8 mouse cellular contexts compared by ENCODE assay signal in the genomic region with DNA sequence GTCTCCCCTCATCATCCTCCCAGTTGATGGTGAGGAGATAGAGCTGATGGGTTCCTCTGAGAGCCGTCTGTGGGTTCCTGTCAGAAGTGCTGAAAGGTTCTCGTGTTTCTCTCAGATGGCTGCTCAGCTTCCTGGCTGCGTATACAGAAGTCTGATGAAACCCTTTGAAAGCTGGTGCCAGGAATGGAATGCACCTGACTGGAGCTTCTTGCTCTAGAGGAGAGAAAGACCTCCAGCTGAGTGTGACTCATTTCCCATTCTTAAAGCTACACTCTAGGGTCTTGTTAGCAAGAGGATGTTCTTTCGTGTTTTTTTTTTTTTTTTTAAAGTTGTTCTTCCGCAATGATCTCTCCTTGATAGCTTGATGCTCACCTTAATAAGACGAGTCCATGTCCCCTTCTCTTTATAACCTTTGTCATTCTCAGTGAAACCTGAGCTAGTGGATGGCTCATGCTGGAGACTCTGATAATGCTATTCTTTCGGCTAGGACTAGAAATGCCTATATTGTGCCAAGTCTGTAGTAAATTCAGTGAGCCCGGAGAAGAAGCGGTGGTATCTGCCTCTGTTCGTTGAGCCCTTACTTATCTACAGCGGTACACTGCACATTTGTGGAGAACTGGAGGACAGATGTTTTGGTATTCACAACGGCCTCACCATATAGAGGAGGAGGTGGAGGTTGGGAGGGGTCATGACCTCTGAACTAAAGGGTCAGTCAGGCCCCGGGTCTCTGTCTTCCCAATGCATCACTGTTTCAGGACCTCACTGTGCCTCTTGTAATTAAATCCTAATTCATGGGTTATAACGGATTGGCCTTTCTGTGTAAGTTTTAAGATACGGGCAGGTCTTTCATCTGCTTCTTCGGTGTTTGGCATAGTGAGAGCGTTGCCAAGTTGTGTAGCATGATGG. TPM values are rescaled to one million over a fixed set of nuclear protein-coding genes. Genes with fewer than 3 reads are reported as not detected.
DNase-seq lines count a peak whose midpoint lies in the region; ATAC-seq and TF ChIP-seq lines count a peak whose summit lies in the region.

No protein-coding gene starts in this region.

- TF ChIP-seq EP300 in lung, postnatal 0 days (IDR thresholded peaks at IDR 0.05), result no peak
- no peak for TF ChIP-seq EP300 in stomach, postnatal 0 days (optimal IDR thresholded peaks at IDR 0.05)

- 0 out of 2 replicates have a peak overlapping the region, but pooled peaks have one; percentile 20 for H3K27ac ChIP-seq in lung, postnatal 0 days (ENCODE audit: low read length)
- H3K27ac ChIP-seq in stomach, postnatal 0 days (replicated peaks), result no peak overlapping the region

- DNase-seq in lung, postnatal 0 days (ENCODE audit: low spot score), result peak; percentile 45
- DNase-seq in lung, adult 2 months, result no peak
- DNase-seq in fibroblast of lung, adult 2 months (ENCODE audit: low read depth), result peak; percentile 46
- DNase-seq in kidney, postnatal 14 days, result peak; percentile 63
- no peak for DNase-seq in stomach, postnatal 0 days (ENCODE audit: low spot score)
- no peak for DNase-seq in left cerebral cortex, postnatal 10 days (ENCODE audit: extremely low spot score in 1 of 2, low spot score in 2 of 2)
- DNase-seq in gastrocnemius, adult 8-10 months (ENCODE audit: low spot score in 2 of 2), result no peak
- DNase-seq in heart, adult 8-10 months (ENCODE audit: low spot score), result no peak

- no peak for ATAC-seq in lung, postnatal 0 days
- ATAC-seq in stomach, postnatal 0 days (ENCODE audit: low FRiP score, low TSS enrichment), result no peak

- H3K9me3 ChIP-seq in lung, postnatal 0 days (ENCODE audit: low read length), result 0 out of 2 replicates have a peak, but pooled peaks cover 5% of the 10 kb centered on the region
- no peaks in the 10 kb centered on the region for H3K9me3 ChIP-seq in stomach, postnatal 0 days (ENCODE audit: control insufficient read depth, low read length)

- H3K4me2 ChIP-seq in lung, postnatal 0 days (replicated peaks; ENCODE audit: low read depth, low read length), result peak overlapping the region; percentile 93
- peak overlapping the region; percentile 94; the same call in 1 of the 2 replicates for H3K4me2 ChIP-seq in stomach, postnatal 0 days (replicated peaks; ENCODE audit: low read depth)

- 65% methylated on average over 17 of the region's 17 CpGs for WGBS in lung, postnatal 0 days
- WGBS in lung, adult 2 months, result 63% methylated on average over 17 of the region's 17 CpGs
- 74% methylated on average over 17 of the region's 17 CpGs for WGBS in stomach, postnatal 0 days

- H3K9ac ChIP-seq in lung, postnatal 0 days (replicated peaks; ENCODE audit: low read depth), result no peak overlapping the region
- H3K9ac ChIP-seq in stomach, postnatal 0 days (ENCODE audit: low read length), result no peak overlapping the region

- TF ChIP-seq POLR2A in lung, adult 2 months (IDR thresholded peaks at IDR 0.05; ENCODE audit: borderline replicate concordance, extremely low read depth, low read depth, low read length), result no peak

- TF ChIP-seq CTCF in lung, postnatal 0 days (IDR thresholded peaks at IDR 0.05), result no peak
- TF ChIP-seq CTCF in lung, adult 2 months (IDR thresholded peaks at IDR 0.05; ENCODE audit: insufficient read depth, low read length), result no peak
- no peak for TF ChIP-seq CTCF in stomach, postnatal 0 days (IDR thresholded peaks at IDR 0.05; ENCODE audit: low read depth)

- intact Hi-C loops in left cerebral cortex, postnatal 10 days (cut with DNase I), result loop anchor here (5.0 kb wide), 1 partner anchor 65 kb away; no protein-coding TSS in a partner anchor

- H3K4me1 ChIP-seq in lung, postnatal 0 days (ENCODE audit: insufficient read depth, low read depth, low read length), result peaks cover 10% of the 10 kb centered on the region; the same call in 1 of the 2 replicates
- H3K4me1 ChIP-seq in lung, adult 2 months (ENCODE audit: control insufficient read depth, insufficient read depth, low read length), result peaks cover 9% of the 10 kb centered on the region; the same call in 1 of the 2 replicates
- peaks cover 6% of the 10 kb centered on the region for H3K4me1 ChIP-seq in stomach, postnatal 0 days (replicated peaks; ENCODE audit: control insufficient read depth, insufficient read depth)

- 0 out of 2 replicates have a peak overlapping the region, but pooled peaks have one; percentile 6 for H3K4me3 ChIP-seq in lung, postnatal 0 days (ENCODE audit: low read depth, low read length)
- no peak overlapping the region for H3K4me3 ChIP-seq in lung, adult 2 months (replicated peaks; ENCODE audit: extremely low read depth, low read depth, low read length)
- no peak overlapping the region for H3K4me3 ChIP-seq in stomach, postnatal 0 days (ENCODE audit: low read depth, low read length)

- H3K36me3 ChIP-seq in lung, postnatal 0 days (ENCODE audit: insufficient read depth, low read length), result no peaks in the 10 kb centered on the region
- no peaks in the 10 kb centered on the region for H3K36me3 ChIP-seq in stomach, postnatal 0 days (ENCODE audit: control insufficient read depth, insufficient read depth, low read length)

- no peaks in the 10 kb centered on the region for H3K27me3 ChIP-seq in lung, postnatal 0 days (replicated peaks; ENCODE audit: insufficient read depth, low read length)
- H3K27me3 ChIP-seq in stomach, postnatal 0 days (ENCODE audit: control insufficient read depth, insufficient read depth, low read length), result no peaks in the 10 kb centered on the region

RNA-seq across cellular contexts. Expression of a gene that starts 2.8 kb away (rescaled TPM):
- 8.7 and 10.7 TPM in 2 replicates for polyA plus RNA-seq in lung, postnatal 0 days (2015; fragmentation: Nextera tagmentation; extraction: Ambion mirVana)
- 24.1 and 28.0 TPM in 2 replicates for polyA plus RNA-seq in lung, adult 2 months (2012; rRNA removed)
- 4.2 TPM in 2 replicates for polyA plus RNA-seq in stomach, postnatal 0 days (2015; fragmentation: Nextera tagmentation; extraction: Ambion mirVana)
- 100 to 1,000 TPM; 300 to 303 TPM for total RNA-seq in left cerebral cortex, postnatal 10 days (2021)
- total RNA-seq in gastrocnemius, adult 8-10 months (2022), result 10 to 100 TPM; 16.7 to 21.6 (median 20.1) TPM
- 10 to 100 TPM; 53.0 to 74.6 (median 64.9) TPM for total RNA-seq in heart, adult 8-10 months (2022)

Comparison
In these comparisons a context has a peak if more than half of its experiments do, and no peak if none do; other contexts are left out.
1. DNase-seq: peak in lung, postnatal 0 days (single experiment), fibroblast of lung, adult 2 months (single experiment) and kidney, postnatal 14 days (single experiment); none in lung, adult 2 months (single experiment), stomach, postnatal 0 days (single experiment), left cerebral cortex, postnatal 10 days (0 of 2), gastrocnemius, adult 8-10 months (0 of 2) and heart, adult 8-10 months (single experiment).